Comparison of ENCODE assay signal across 1 mouse cellular context in genomic region chr4:43760460-43760859, GRCm38 (mm10).
TF ChIP-seq lines count a peak whose summit lies in the region.

No protein-coding gene starts in this region.

TF ChIP-seq in CH12.LX, 34 proteins besides CTCF, POLR2A, EP300 and RAD21:
- TF ChIP-seq ZMIZ1 (IDR thresholded peaks at IDR 0.05; ENCODE audit: low read depth, low read length) (no peak), CHD1 (IDR thresholded peaks at IDR 0.05; ENCODE audit: low read depth, low read length) (no peak), ZNF384 (IDR thresholded peaks at IDR 0.05; ENCODE audit: low read depth, low read length) (no peak), USF1 (IDR thresholded peaks at IDR 0.05; ENCODE audit: low read depth, low read length) (no peak), USF2 (conservative IDR thresholded peaks at IDR 0.05; ENCODE audit: low read depth, low read length) (no peak), E2F4 (IDR thresholded peaks at IDR 0.05; ENCODE audit: insufficient replicate concordance, low read depth, low read length) (no peak), UBTF (IDR thresholded peaks at IDR 0.05; ENCODE audit: low read depth, low read length) (no peak), MYC (IDR thresholded peaks at IDR 0.05; ENCODE audit: low read depth, low read length) (no peak), NELFE (IDR thresholded peaks at IDR 0.05; ENCODE audit: low read depth, low read length) (no peak)
